Mouse (Mus musculus) stomach, embryonic 14.5 days (tissue): ENCODE measurements around the gene Uroc1. TPM values are rescaled to one million over a fixed set of nuclear protein-coding genes. Genes with fewer than 3 reads are reported as not detected.

ENCODE experiments used
- ATAC-seq: fragments of 200-750 bp; cut with Nextera tagmentation; 2 replicates; pipeline ENCODE4 v1.8.0; 2017; ENCODE audit warnings: low read depth, moderate TSS enrichment; ENCODE audit not compliant: insufficient number of reproducible peaks, insufficient read depth, low FRiP score
- H3K27ac ChIP-seq: fragments of 300-500 bp; sonication (generic); 2 replicates; pipeline ENCODE4 v1.5.1; 2014; ENCODE audit warnings: mild to moderate bottlenecking, low read length, moderate library complexity, mixed read lengths
- H3K27me3 ChIP-seq: fragments of 300-500 bp; sonication (generic); 2 replicates; pipeline ENCODE4 v1.6.1; 2014; ENCODE audit warnings: low read length, control low read depth, mixed read lengths; ENCODE audit not compliant: control insufficient read depth, insufficient read depth
- H3K36me3 ChIP-seq: fragments of 300-500 bp; sonication (generic); 2 replicates; pipeline ENCODE4 v1.6.1; 2014; ENCODE audit warnings: mild to moderate bottlenecking, control low read depth, low read length, moderate library complexity, mixed read lengths; ENCODE audit not compliant: control insufficient read depth, insufficient read depth
- H3K4me1 ChIP-seq: fragments of 300-500 bp; sonication (generic); 2 replicates; pipeline ENCODE4 v1.6.1; 2014; ENCODE audit warnings: low read length, control low read depth, mixed read lengths; ENCODE audit not compliant: control insufficient read depth, insufficient read depth
- H3K4me2 ChIP-seq: fragments of 300-500 bp; sonication (generic); replicated peaks from 2 replicates; pipeline ENCODE4 v1.6.1; 2014; ENCODE audit warnings: low read depth, low read length, control low read depth
- H3K4me3 ChIP-seq: fragments of 300-500 bp; sonication (generic); 2 replicates; pipeline ENCODE4 v1.5.1; 2014; ENCODE audit warnings: low read depth, low read length, control low read depth
- H3K9ac ChIP-seq: fragments of 300-500 bp; sonication (generic); replicated peaks from 2 replicates; pipeline ENCODE4 v1.6.1; 2014; ENCODE audit warnings: low read depth, mild to moderate bottlenecking, control low read depth, low read length, moderate library complexity, mixed read lengths
- H3K9me3 ChIP-seq: fragments of 300-500 bp; sonication (generic); 2 replicates; pipeline ENCODE4 v1.6.1; 2016; ENCODE audit warnings: low read depth, low read length, control low read depth; ENCODE audit not compliant: control insufficient read depth
- WGBS: fragments of 180-500 bp; shearing (Covaris S2); extraction: QIAGEN DNeasy Blood & Tissue Kit; methylation state at CpG from one replicate; pipeline ENCODE4 v1.1.7; 2014; 5-methylcytosine and 5-hydroxymethylcytosine counted together
- polyA plus RNA-seq: library from polyadenylated mRNA; unstranded; fragments of >200 nt; fragmentation: Nextera tagmentation; extraction: Ambion mirVana; gene quantifications from 2 replicates; pipeline ENCODE4 v1.2.1, GENCODE M21; 2014

Gene Uroc1
- polyA plus RNA-seq, 1 experiment from 2014 or later = not detected

DNA sequence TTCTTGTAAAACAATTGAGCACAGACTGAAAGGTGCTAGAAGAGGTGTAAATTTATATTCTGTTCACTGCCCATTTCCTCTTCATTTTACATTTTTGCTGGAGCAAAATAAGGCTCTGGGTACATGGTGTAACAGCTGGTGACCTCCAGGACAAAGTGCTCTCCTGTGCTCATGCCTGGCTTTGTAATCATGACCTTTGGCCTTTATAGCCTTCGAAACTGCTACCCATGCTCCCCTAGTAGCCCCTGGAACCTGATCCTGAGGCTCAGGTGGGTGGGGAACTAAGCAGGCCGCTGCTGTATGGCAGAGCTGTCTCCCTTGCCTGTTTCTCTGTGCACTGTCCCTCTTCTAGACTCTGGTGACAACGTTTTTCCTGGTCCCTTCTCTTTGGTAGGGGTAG is 60.9 kb downstream of the Uroc1 start:
- H3K4me3 ChIP-seq = no peak overlapping the region
- H3K27ac ChIP-seq = no peak overlapping the region
- no peaks in the 10 kb centered on the region for H3K27me3 ChIP-seq
- H3K4me2 ChIP-seq = no peak overlapping the region
- H3K36me3 ChIP-seq = peaks cover 4% of the 10 kb centered on the region; the same call in 1 of the 2 replicates
- no peak overlapping the region for H3K9ac ChIP-seq
- no peak for ATAC-seq
- H3K9me3 ChIP-seq = no peaks in the 10 kb centered on the region
- H3K4me1 ChIP-seq = no peaks in the 10 kb centered on the region
- WGBS = 44% methylated on average over 3 of the region's 3 CpGs

DNA sequence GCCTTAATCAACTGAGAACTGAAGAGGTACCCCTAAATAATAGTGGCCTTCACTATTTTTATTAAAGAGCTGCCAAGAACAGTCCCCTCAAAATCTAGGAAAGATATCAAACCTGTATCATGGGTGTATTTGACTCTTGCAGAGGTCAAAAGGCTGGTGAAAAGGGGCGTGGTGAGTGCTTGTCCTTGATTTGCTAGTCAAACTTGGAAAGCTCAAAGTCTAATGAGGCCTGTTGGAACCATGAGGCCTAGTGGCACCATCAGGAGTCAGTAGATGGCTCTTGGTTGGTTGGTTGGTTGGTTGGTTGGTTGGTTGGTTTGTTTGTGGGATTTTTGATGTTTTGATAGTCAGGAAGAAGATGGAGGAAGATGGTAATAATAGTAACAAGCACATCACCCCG is 62.7 kb downstream of the Uroc1 start:
- Histone ChIP-seq H3K4me3 (no peak overlapping the region), H3K4me1 (no peaks in the 10 kb centered on the region), H3K36me3 (peaks cover 5% of the 10 kb centered on the region; the same call in 1 of the 2 replicates), H3K27me3 (no peaks in the 10 kb centered on the region), H3K9me3 (no peaks in the 10 kb centered on the region), H3K9ac (no peak overlapping the region), H3K4me2 (no peak overlapping the region), H3K27ac (no peak overlapping the region)
- ATAC-seq = no peak
- WGBS = 92% methylated on average over 2 of the region's 2 CpGs

DNA sequence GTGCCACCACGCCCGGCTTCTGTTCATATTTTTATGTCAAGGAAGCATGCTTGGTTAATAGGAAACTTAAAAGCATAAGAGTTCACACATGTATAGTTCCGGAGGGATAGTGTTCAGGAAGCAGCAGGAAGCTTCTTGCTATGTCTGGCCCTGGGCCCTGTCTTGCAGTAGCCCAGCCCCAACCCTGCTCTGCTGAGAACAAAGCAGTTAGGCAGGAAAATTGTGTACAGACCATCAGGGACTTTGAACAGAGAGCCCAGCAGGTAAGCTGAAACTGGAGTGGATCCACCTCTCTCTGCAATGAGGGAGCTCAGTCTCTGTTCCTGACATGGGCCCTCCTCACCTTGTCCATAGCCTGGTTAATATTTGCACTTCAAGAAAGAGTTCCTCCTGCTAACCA is 64.2 kb downstream of the Uroc1 start:
- ATAC-seq = no peak
- no peak overlapping the region for H3K27ac ChIP-seq

DNA sequence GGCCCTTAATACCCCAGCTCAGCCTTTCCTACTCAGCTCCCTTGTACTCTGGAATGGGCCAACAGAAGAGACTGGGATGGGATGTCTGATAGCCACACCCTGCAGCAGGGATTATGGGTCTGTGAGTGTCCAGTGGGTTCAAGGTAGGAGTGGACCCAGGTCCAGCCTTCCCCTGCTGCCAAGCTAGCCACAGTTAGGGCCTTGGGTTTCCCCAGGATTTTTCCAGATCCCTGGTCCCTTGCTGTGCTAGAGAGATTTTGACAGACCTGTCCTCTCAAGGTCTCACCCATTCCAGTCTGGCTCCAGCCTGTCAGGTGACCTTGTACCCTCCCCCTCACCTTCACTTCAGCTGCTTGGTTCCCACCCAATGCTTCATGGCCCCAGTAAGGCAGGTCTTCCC is 75.5 kb downstream of the Uroc1 start:
- Histone ChIP-seq H3K4me1 (no peaks in the 10 kb centered on the region), H3K4me2 (no peak overlapping the region), H3K27ac (no peak overlapping the region; the same call in 1 of the 2 replicates), H3K27me3 (no peaks in the 10 kb centered on the region), H3K4me3 (no peak overlapping the region), H3K9me3 (no peaks in the 10 kb centered on the region), H3K9ac (no peak overlapping the region), H3K36me3 (peaks cover 4% of the 10 kb centered on the region)
- ATAC-seq = no peak

More for the DNA sequence above, 64.2 kb downstream of the Uroc1 start:
- Histone ChIP-seq H3K27me3 (no peaks in the 10 kb centered on the region), H3K4me1 (no peaks in the 10 kb centered on the region), H3K36me3 (peaks cover 10% of the 10 kb centered on the region; the same call in 1 of the 2 replicates), H3K9ac (no peak overlapping the region), H3K4me3 (no peak overlapping the region), H3K9me3 (no peaks in the 10 kb centered on the region), H3K4me2 (no peak overlapping the region)
- WGBS = 92% methylated on average over 3 of the region's 3 CpGs

DNA sequence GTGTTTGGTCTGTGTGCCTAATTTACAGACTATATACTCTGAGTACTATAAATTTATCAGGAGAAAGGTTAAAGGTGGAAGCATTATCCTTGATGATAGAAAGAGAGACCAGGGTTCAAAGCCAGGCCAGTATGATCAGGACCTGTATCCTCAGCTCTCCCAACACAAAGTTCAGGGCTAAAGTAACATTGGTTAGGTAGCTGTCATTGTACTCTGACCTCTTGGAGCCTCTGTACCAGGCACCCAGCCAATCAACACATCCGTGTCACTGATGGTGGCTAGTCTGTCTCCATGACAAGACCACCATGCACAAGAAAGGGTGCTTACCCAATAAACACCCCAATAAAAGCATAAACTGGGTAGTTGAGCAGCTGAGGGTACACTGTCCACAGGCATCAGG is 77.9 kb downstream of the Uroc1 start:
- WGBS = 71% methylated on average over 1 of the region's 1 CpGs
- Histone ChIP-seq H3K4me2 (no peak overlapping the region), H3K36me3 (no peaks in the 10 kb centered on the region), H3K27ac (no peak overlapping the region), H3K9ac (no peak overlapping the region), H3K4me1 (no peaks in the 10 kb centered on the region), H3K4me3 (no peak overlapping the region), H3K27me3 (no peaks in the 10 kb centered on the region), H3K9me3 (no peaks in the 10 kb centered on the region)
- no peak for ATAC-seq

DNA sequence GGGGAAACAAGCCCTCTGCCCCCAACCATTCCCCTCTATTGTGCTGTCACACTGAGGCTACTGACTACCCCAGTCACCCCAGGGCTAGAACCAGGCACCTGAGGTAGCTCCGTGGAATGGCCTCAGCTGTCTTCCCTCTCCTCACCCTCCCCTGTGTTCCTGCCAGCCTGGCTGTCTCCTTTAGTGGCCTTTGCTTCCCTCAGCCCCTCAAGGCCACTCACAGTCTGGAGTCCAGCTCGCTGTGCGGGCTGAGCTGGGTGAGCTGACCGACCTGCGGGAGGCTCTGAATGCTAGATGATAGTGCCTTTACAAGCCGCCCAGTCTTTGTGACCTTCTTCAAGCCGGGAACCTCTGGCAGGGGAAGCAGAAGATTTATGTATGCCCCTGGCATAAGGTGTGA is 78.8 kb downstream of the Uroc1 start:
- no peak overlapping the region for H3K27ac ChIP-seq
- ATAC-seq = no peak
- H3K9ac ChIP-seq = no peak overlapping the region
- no peak overlapping the region for H3K4me2 ChIP-seq
- H3K4me1 ChIP-seq = no peaks in the 10 kb centered on the region
- 73% methylated on average over 7 of the region's 7 CpGs for WGBS
- no peaks in the 10 kb centered on the region for H3K9me3 ChIP-seq
- H3K36me3 ChIP-seq = no peaks in the 10 kb centered on the region
- no peak overlapping the region for H3K4me3 ChIP-seq
- no peaks in the 10 kb centered on the region for H3K27me3 ChIP-seq

Other genes starting within 250 kb of the Uroc1 start
- gene Vmn1r50, start 231.9 kb upstream of the Uroc1 start, polyA plus RNA-seq = not detected in 2 replicates
- gene Vmn1r51, start 210.7 kb upstream of the Uroc1 start, polyA plus RNA-seq = 0.10 TPM in 1 of 2 replicates, not detected in the other
- gene Vmn1r52, start 158.5 kb upstream of the Uroc1 start, polyA plus RNA-seq = not detected in 2 replicates
- gene V1ra8, start 130.5 kb upstream of the Uroc1 start, polyA plus RNA-seq = not detected in 2 replicates
- gene Vmn1r53, start 108.8 kb upstream of the Uroc1 start, polyA plus RNA-seq = not detected in 2 replicates
- gene Vmn1r54, start 87.0 kb upstream of the Uroc1 start, polyA plus RNA-seq = not detected in 2 replicates
- gene BC048671, start 32.1 kb upstream of the Uroc1 start, polyA plus RNA-seq = not detected in 2 replicates
- 0.25 and 0.39 TPM in 2 replicates for gene Chst13, start 8.1 kb upstream of the Uroc1 start, polyA plus RNA-seq
- 10.4 and 10.8 TPM in 2 replicates for gene Zxdc, start 36.2 kb downstream of the Uroc1 start, polyA plus RNA-seq
- gene Cfap100, start 95.5 kb downstream of the Uroc1 start, polyA plus RNA-seq = 0.61 and 0.71 TPM in 2 replicates
- gene Klf15, start 129.3 kb downstream of the Uroc1 start, polyA plus RNA-seq = 3.8 and 4.8 TPM in 2 replicates
- 2.5 and 4.3 TPM in 2 replicates for gene Aldh1l1, start 153.1 kb downstream of the Uroc1 start, polyA plus RNA-seq